Mouse (Mus musculus): ENCODE data around the gene 4930544D05Rik.

- no peak for TF ChIP-seq CTCF (conservative IDR thresholded peaks at IDR 0.05; ENCODE audit: low read length)
- TF ChIP-seq POU5F1 (IDR thresholded peaks at IDR 0.05; ENCODE audit: borderline replicate concordance, low read length): no peak
Observed at GRCm38 (mm10) chr11:70571641-70572040, 44.0 kb upstream of the 4930544D05Rik start.

Measured in E14TG2a.4 (cell line).